Mouse (Mus musculus) liver, postnatal 0 days (tissue): ENCODE measurements around the gene Foxo3.

Source experiments
- CTCF ChIP-seq: sonication (generic); IDR thresholded peaks from 2 replicates; pipeline ENCODE4 v1.5.1; 2016; ENCODE audit warnings: antibody characterized with exemption, low read depth
- EP300 ChIP-seq: IDR thresholded peaks from 2 replicates; pipeline ENCODE4 v1.6.1; 2016; ENCODE audit warnings: antibody characterized with exemption, low read depth, mild to moderate bottlenecking

DNA sequence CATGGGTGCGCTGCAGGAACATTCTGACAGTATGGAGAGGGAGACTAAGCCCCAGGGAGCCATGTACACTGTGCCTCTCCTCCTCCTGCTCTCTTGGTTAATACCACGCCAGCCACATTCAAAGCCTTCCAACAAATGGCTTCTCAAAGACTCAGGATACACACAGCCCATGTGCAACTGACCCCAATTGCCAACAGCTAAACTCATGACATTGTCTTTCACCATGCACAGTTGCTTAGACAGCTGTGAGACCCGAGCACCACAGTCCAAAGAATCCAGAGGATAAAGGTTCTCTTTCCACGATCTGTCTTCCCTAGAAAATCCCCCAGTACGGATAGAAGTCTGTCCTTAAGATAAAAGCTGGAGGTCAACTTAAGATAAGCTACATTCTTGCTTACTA lies 27.9 kb downstream of the Foxo3 start:
- TF ChIP-seq EP300 (no peak), CTCF (no peak)
